Mouse (Mus musculus) kidney, postnatal 36 days (tissue): ENCODE results near the gene Etv3.

Source experiments
- DNase-seq, 2 experiments: peaks; one replicate each; pipeline ENCODE4 v3.0.0; 2021 to 2022; ENCODE audit warnings: mixed read lengths in 2 of 2

Etv3 gene

GRCm38 (mm10) chr3:87560156-87560555 is 34.9 kb downstream of the Etv3 start:
- DNase-seq = peak; percentile 9 to 54

- no peak for DNase-seq
Measured at GRCm38 (mm10) chr3:87561434-87561833, 36.2 kb downstream of the Etv3 start.

GRCm38 (mm10) chr3:87562370-87562769 is 37.2 kb downstream of the Etv3 start:
- peak; percentile 81 to 91 for DNase-seq

GRCm38 (mm10) chr3:87563466-87563865 is 38.3 kb downstream of the Etv3 start:
- no peak for DNase-seq

DNA sequence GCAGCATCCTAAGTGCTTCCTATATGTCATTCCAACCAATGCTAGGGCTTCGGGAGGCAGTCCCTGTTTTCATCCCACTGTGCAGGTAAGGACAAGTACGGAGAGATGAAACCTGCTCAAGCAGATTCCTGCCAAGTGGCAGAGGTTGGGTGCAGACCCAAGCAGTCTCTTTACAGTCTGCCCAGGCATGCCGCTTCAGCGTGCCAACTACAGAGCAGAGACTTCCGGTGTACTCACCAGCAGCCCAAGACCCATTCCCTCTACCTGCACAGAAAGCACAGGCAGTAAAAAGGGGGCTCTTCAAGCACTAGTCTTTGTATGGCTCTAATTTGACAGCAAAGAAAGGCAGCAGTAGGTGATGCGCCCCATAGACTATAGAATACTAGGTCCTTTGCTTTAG is 40.4 kb downstream of the Etv3 start:
- DNase-seq = no peak

- peak; percentile 62 to 68 for DNase-seq
Measured at GRCm38 (mm10) chr3:87566066-87566465, 40.9 kb downstream of the Etv3 start.

DNA sequence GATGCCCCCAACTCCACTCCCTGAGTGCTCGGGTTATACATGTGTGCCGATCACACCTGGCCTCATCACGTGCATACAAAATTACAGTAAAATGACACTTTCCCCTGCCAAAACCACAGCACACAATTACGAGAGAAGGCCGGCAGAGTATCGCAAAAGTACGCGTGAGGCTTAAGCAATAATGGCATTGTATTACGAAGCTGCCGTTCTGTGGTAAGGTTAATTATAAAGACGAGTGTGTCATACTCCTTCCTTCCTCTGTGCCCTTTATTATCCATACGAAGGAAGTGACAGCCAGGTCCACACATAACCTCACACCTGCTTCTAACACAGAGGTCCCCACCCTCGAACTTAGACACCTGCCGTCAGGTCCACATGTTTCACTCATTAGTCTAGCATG is 42.3 kb downstream of the Etv3 start:
- DNase-seq = no peak

- no peak for DNase-seq
Measured at GRCm38 (mm10) chr3:87568681-87569080, 43.5 kb downstream of the Etv3 start.

- DNase-seq = peak in 1 of 2 experiments; percentile 6
Measured at GRCm38 (mm10) chr3:87575766-87576165, 50.6 kb downstream of the Etv3 start.

- DNase-seq = no peak
Measured at GRCm38 (mm10) chr3:87582259-87582658, 57.1 kb downstream of the Etv3 start.
